Mouse (Mus musculus): ENCODE data around the gene Vps16. TPM values are rescaled to one million over a fixed set of nuclear protein-coding genes. Genes with fewer than 3 reads are reported as not detected.

Gene Vps16
- total RNA-seq, 4 experiments from 2014 or later: 71.0 to 93.1 (median 71.7) TPM

- no peak for DNase-seq
Observed at GRCm38 (mm10) chr2:130461287-130462071, 37.3 kb downstream of the Vps16 start.

- DNase-seq: no peak
Observed at GRCm38 (mm10) chr2:130466438-130466837, 42.3 kb downstream of the Vps16 start.

DNA sequence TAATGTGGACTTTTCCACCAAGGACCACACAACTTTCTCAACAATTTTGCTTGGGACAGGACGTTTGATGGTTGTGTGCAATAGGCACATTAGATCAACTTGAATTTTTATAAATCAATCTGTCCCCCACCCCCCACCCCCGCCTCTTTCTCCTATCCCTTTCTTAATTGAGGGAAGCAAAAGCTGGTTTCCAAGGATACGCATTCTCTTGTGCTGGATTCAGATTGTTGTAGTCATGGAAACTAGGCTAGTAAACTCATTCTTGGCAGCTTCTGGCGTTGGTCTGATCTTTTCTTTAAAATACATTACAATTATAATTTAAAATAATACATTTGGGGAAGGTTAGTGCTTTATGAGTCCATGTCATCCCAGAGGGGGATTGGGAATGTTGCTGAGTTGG, 45.2 kb downstream of the Vps16 start:
- DNase-seq: no peak

DNA sequence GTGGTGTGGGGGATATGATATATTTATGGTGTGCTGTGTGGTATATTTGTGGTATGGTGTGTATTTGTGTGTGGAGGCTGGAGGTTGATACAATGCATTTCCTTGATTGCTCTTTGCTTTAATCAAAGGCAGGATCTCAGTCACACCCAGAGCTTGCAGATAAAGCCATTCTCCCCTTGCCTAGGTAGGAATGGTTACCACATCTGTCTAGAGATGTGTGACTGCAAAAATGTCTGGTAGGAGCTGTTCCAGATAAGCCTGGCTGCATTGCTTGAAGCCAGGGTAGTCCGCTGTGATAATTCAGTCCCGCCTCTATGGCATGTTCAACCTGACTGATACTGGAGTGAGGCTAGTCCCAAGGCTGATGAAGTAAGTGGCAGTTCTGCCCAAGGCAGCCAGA, 45.8 kb downstream of the Vps16 start:
- no peak for DNase-seq

GRCm38 (mm10) chr2:130472908-130473510, 48.9 kb downstream of the Vps16 start:
- DNase-seq: no peak

GRCm38 (mm10) chr2:130475764-130476163, 51.6 kb downstream of the Vps16 start:
- DNase-seq: no peak

DNA sequence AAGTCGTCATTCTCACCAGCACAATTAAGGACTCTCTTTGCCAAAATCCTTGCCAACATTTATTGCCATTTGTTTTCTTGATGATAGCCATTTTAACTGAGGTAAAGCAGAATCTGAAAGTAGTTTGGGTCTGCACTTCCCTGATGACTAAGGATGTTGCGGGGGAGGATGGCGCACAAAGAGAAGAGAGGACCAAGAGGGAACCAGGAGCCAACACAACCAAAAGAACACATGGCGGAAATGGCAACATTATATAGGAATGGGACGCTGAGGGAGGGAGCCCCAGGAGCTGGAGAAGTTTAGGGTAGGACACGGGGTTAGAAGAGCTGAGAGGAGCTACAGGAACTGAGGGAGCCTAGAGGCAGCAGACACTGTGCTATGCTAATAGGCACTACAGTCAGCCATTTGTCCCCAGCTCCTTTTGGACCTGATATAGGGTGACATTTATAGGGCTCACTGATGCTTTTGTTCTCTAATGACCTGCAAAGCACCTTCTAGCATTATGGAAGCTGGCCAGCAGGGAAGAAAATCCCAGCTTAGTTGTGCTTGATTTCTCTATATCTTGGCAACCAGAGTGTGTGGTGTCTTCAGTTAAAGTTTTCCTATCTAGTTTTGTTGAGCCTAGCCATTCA, 52.6 kb downstream of the Vps16 start:
- DNase-seq: no peak

DNA sequence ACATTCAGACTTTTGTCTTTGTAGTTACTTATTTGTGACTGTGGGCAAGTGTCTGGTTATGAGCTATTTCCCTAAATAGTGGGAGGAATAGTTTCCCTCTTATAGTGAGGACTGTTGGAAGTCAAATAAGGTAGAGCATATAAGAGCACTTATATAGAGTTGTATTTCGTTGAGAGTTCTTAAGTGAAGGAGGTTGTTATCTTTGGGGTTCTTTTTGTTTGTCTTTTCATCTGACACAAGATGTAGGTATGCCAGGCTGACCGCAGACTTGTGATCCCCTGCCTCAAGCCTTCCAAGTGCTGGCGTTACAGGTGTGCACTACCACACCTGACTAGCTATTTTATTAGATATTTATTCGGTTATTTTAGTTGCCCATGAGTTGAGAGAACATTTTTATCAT, 58.0 kb downstream of the Vps16 start:
- no peak for DNase-seq

- no peak for DNase-seq
Observed at GRCm38 (mm10) chr2:130482700-130483099, 58.6 kb downstream of the Vps16 start.

DNA sequence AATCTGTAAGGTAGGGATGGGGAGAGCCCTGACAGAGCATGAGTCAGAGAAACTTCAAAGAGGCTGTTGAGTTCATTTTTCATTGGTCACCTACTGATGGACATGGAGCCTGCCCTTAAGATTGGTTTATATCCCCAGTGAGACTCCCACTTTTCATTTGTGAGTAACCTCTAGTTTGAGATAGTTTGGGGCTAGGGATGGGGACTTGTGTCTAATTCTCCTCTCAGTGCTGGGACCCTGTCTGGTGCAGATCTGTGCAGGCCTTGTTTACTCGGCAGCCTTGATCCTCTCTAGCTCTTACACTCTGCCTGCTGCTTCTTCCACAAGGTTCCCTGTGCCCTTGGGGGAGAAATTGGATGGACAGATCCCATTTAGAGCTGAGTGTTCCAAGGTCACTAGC, 60.1 kb downstream of the Vps16 start:
- DNase-seq: no peak

- no peak for DNase-seq
Observed at GRCm38 (mm10) chr2:130488002-130488401, 63.9 kb downstream of the Vps16 start.

DNA sequence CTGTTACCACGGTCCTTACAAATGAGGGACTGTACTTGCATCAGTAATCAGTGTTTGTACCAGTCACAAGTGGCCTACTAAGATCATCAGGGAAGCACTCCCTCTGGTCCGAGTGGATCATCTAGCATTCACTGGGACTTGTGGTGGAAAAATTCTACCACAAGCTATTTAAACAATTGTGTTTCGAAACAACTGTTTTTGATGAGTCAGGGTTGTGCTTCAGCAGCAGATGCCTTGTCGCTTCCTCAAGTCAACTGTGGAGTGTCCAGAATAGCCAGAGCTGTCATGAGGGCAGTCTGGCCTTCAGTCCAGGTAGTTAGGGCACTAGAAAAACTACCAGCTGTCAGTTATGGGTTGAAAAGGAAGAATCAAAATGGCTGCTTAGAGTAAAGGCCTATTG, 64.5 kb downstream of the Vps16 start:
- DNase-seq: no peak

- DNase-seq: no peak
Observed at GRCm38 (mm10) chr2:130491162-130491561, 67.0 kb downstream of the Vps16 start.

DNA sequence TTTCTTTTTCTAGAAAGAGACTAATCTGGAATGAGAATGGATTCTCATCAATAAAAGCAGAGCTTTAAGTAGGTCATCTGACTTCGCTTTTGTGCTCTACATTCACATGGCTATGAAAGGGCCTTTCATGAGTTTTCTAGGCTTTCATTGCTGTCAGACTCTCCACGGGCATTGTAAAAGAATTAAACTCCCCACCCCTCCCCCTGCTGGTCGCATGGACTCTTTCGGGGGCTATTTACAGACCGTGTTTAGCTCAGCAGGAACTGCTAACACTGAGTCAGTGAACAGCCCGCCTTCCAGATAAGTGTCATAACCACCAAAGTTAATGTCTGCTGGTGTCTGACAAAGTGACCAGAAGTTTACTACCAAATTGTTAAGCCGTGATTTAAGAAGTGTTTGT, 67.4 kb downstream of the Vps16 start:
- DNase-seq: no peak

Other genes with a start within 250 kb of the Vps16 start
- gene Snrpb, start 244.9 kb upstream of the Vps16 start, total RNA-seq (2022): 100 to 1,000 TPM; 172 to 197 (median 177) TPM
- not detected for gene Tmc2, start 229.1 kb upstream of the Vps16 start, total RNA-seq (2022)
- gene Nop56, start 149.9 kb upstream of the Vps16 start, total RNA-seq (2022): 100 to 1,000 TPM in 3 of 4 experiments, 10 to 100 TPM in 1; 80.0 to 120 (median 115) TPM
- gene Idh3b, start 139.8 kb upstream of the Vps16 start, total RNA-seq (2022): 100 to 1,000 TPM; 268 to 359 (median 297) TPM
- 1 to 10 TPM; 4.2 to 8.4 (median 6.0) TPM for gene Ebf4, start 129.2 kb upstream of the Vps16 start, total RNA-seq (2022)
- 10 to 100 TPM in 1 of 4 experiments, 1 to 10 TPM in 3; 5.5 to 12.3 (median 7.9) TPM for gene Cpxm1, start 26.8 kb upstream of the Vps16 start, total RNA-seq (2022)
- gene Gm28372, start 19.1 kb upstream of the Vps16 start, total RNA-seq (2022): not detected
- gene 1700020A23Rik, start 19.1 kb upstream of the Vps16 start, total RNA-seq (2022): 1 to 10 TPM in 1 of 4 experiments, not detected in 3; 4.6 TPM
- gene Tmem239, start 17.9 kb upstream of the Vps16 start, total RNA-seq (2022): not detected
- 10 to 100 TPM; 17.4 to 24.5 (median 19.7) TPM for gene Pced1a, start 362 bp downstream of the Vps16 start, total RNA-seq (2022)
- 100 to 1,000 TPM; 150 to 167 (median 158) TPM for gene Ptpra, start 25.9 kb downstream of the Vps16 start, total RNA-seq (2022)
- gene Mrps26, start 139.4 kb downstream of the Vps16 start, total RNA-seq (2022): 10 to 100 TPM; 61.0 to 68.6 (median 65.5) TPM
- not detected for gene Oxt, start 151.8 kb downstream of the Vps16 start, total RNA-seq (2022)
- gene Avp, start 158.2 kb downstream of the Vps16 start, total RNA-seq (2022): not detected
- 10 to 100 TPM in 3 of 4 experiments, 1 to 10 TPM in 1; 8.5 to 13.6 (median 11.8) TPM for gene Fastkd5, start 205.7 kb downstream of the Vps16 start, total RNA-seq (2022)
- gene Ubox5, start 205.7 kb downstream of the Vps16 start, total RNA-seq (2022): 1 to 10 TPM; 6.6 to 8.8 (median 7.7) TPM
- 10 to 100 TPM; 17.0 to 27.6 (median 21.1) TPM for gene Lzts3, start 218.5 kb downstream of the Vps16 start, total RNA-seq (2022)
- 100 to 1,000 TPM; 228 to 279 (median 260) TPM for gene Ddrgk1, start 240.3 kb downstream of the Vps16 start, total RNA-seq (2022)
- gene Itpa, start 243.3 kb downstream of the Vps16 start, total RNA-seq (2022): 10 to 100 TPM; 29.4 to 34.9 (median 33.1) TPM

All from adrenal gland, adult 8-10 months (tissue).